Mouse (Mus musculus) heart, embryonic 16.5 days (tissue): Measurements from ENCODE around the gene Gucy1b2. TPM values are rescaled to one million over a fixed set of nuclear protein-coding genes. Genes with fewer than 3 reads are reported as not detected.

Experiments used
- ATAC-seq: fragments of 200-750 bp; cut with Nextera tagmentation; replicated peaks from 2 replicates; pipeline ENCODE4 v1.8.0; 2017; ENCODE audit warnings: moderate number of reproducible peaks; ENCODE audit not compliant: insufficient read depth, low FRiP score; ENCODE audit errors: extremely low read depth
- H3K27ac ChIP-seq: fragments of 300-500 bp; sonication (generic); 2 replicates; pipeline ENCODE4 v1.5.1; 2014; ENCODE audit warnings: mild to moderate bottlenecking, low read length, control low read depth, moderate library complexity
- H3K27me3 ChIP-seq: fragments of 300-500 bp; sonication (generic); 2 replicates; pipeline ENCODE4 v1.6.1; 2014; ENCODE audit warnings: low read length, mixed read lengths; ENCODE audit not compliant: control insufficient read depth, insufficient read depth
- H3K36me3 ChIP-seq: fragments of 300-500 bp; sonication (generic); 2 replicates; pipeline ENCODE4 v1.6.1; 2014; ENCODE audit not compliant: control insufficient read depth, insufficient read depth
- H3K4me1 ChIP-seq: fragments of 300-500 bp; sonication (generic); 2 replicates; pipeline ENCODE4 v1.6.1; 2014; ENCODE audit warnings: low read length, mixed read lengths; ENCODE audit not compliant: control insufficient read depth, insufficient read depth
- H3K4me2 ChIP-seq: fragments of 300-500 bp; sonication (generic); 2 replicates; pipeline ENCODE4 v1.6.1; 2014; ENCODE audit warnings: low read depth, mild to moderate bottlenecking, control low read depth, low read length
- H3K4me3 ChIP-seq: fragments of 300-500 bp; sonication (generic); 2 replicates; pipeline ENCODE4 v1.5.1; 2014; ENCODE audit warnings: mild to moderate bottlenecking, control low read depth, low read length
- H3K9ac ChIP-seq: fragments of 300-500 bp; sonication (generic); 2 replicates; pipeline ENCODE4 v1.6.1; 2014; ENCODE audit warnings: low read length, control low read depth
- H3K9me3 ChIP-seq: fragments of 300-500 bp; sonication (generic); replicated peaks from 2 replicates; pipeline ENCODE4 v1.6.1; 2016; ENCODE audit warnings: low read length; ENCODE audit not compliant: control insufficient read depth
- WGBS: fragments of 180-500 bp; shearing (Covaris S2); extraction: QIAGEN DNeasy Blood & Tissue Kit; methylation state at CpG from one replicate; pipeline ENCODE4 v1.1.7; 2014; 5-methylcytosine and 5-hydroxymethylcytosine counted together
- polyA plus RNA-seq: library from polyadenylated mRNA; unstranded; fragments of >200 nt; fragmentation: Nextera tagmentation; extraction: Ambion mirVana; gene quantifications from 2 replicates; pipeline ENCODE4 v1.2.1, GENCODE M21; 2015

Gene Gucy1b2
- polyA plus RNA-seq, 1 experiment from 2014 or later: 0.17 TPM

- Histone ChIP-seq H3K4me2 (no peak overlapping the region), H3K27me3 (no peaks in the 10 kb centered on the region), H3K4me1 (peaks cover 4% of the 10 kb centered on the region), H3K9ac (no peak overlapping the region), H3K36me3 (no peaks in the 10 kb centered on the region), H3K4me3 (no peak overlapping the region), H3K9me3 (no peaks in the 10 kb centered on the region), H3K27ac (no peak overlapping the region)
- 68% methylated on average over 11 of the region's 11 CpGs for WGBS
- ATAC-seq: no peak
These were observed 2.8 kb downstream of the Gucy1b2 start for GRCm38 (mm10) chr14:62453276-62453675.

GRCm38 (mm10) chr14:62450706-62451105, 5.4 kb downstream of the Gucy1b2 start:
- peaks cover 2% of the 10 kb centered on the region; the same call in 1 of the 2 replicates for H3K4me1 ChIP-seq
- H3K27ac ChIP-seq: no peak overlapping the region
- ATAC-seq: no peak
- no peaks in the 10 kb centered on the region for H3K27me3 ChIP-seq
- H3K9ac ChIP-seq: no peak overlapping the region
- 92% methylated on average over 1 of the region's 1 CpGs for WGBS
- no peaks in the 10 kb centered on the region for H3K36me3 ChIP-seq
- no peaks in the 10 kb centered on the region for H3K9me3 ChIP-seq
- no peak overlapping the region for H3K4me2 ChIP-seq
- H3K4me3 ChIP-seq: no peak overlapping the region

GRCm38 (mm10) chr14:62447214-62447548, 8.9 kb downstream of the Gucy1b2 start:
- Histone ChIP-seq H3K9ac (no peak overlapping the region), H3K36me3 (no peaks in the 10 kb centered on the region), H3K4me3 (no peak overlapping the region), H3K27ac (no peak overlapping the region), H3K27me3 (no peaks in the 10 kb centered on the region), H3K4me2 (no peak overlapping the region), H3K4me1 (no peaks in the 10 kb centered on the region), H3K9me3 (no peaks in the 10 kb centered on the region)
- ATAC-seq: no peak
- WGBS: 63% methylated on average over 3 of the region's 3 CpGs

- Histone ChIP-seq H3K4me2 (no peak overlapping the region), H3K9ac (no peak overlapping the region), H3K4me3 (no peak overlapping the region), H3K27me3 (no peaks in the 10 kb centered on the region), H3K4me1 (no peaks in the 10 kb centered on the region), H3K27ac (no peak overlapping the region), H3K36me3 (no peaks in the 10 kb centered on the region), H3K9me3 (no peaks in the 10 kb centered on the region)
- no peak for ATAC-seq
- 68% methylated on average over 7 of the region's 7 CpGs for WGBS
These were observed 9.5 kb downstream of the Gucy1b2 start for GRCm38 (mm10) chr14:62446385-62447213.

GRCm38 (mm10) chr14:62443840-62444430, 12.2 kb downstream of the Gucy1b2 start:
- WGBS: 65% methylated on average over 6 of the region's 6 CpGs
- no peaks in the 10 kb centered on the region for H3K4me1 ChIP-seq
- no peaks in the 10 kb centered on the region for H3K9me3 ChIP-seq
- no peaks in the 10 kb centered on the region for H3K27me3 ChIP-seq
- no peaks in the 10 kb centered on the region for H3K36me3 ChIP-seq
- ATAC-seq: no peak
- no peak overlapping the region for H3K27ac ChIP-seq
- H3K4me2 ChIP-seq: no peak overlapping the region
- H3K4me3 ChIP-seq: no peak overlapping the region
- no peak overlapping the region for H3K9ac ChIP-seq

- H3K4me1 ChIP-seq: no peaks in the 10 kb centered on the region
- 70% methylated on average over 1 of the region's 1 CpGs for WGBS
- H3K9me3 ChIP-seq: no peaks in the 10 kb centered on the region
- H3K27me3 ChIP-seq: no peaks in the 10 kb centered on the region
- no peak for ATAC-seq
- H3K27ac ChIP-seq: no peak overlapping the region
- no peak overlapping the region for H3K4me2 ChIP-seq
- H3K9ac ChIP-seq: no peak overlapping the region
- H3K36me3 ChIP-seq: no peaks in the 10 kb centered on the region
- no peak overlapping the region for H3K4me3 ChIP-seq
These were observed 13.1 kb downstream of the Gucy1b2 start for GRCm38 (mm10) chr14:62442971-62443370.

GRCm38 (mm10) chr14:62440036-62440435, 16.1 kb downstream of the Gucy1b2 start:
- Histone ChIP-seq H3K9ac (no peak overlapping the region), H3K4me2 (no peak overlapping the region), H3K4me1 (no peaks in the 10 kb centered on the region), H3K27ac (no peak overlapping the region), H3K4me3 (no peak overlapping the region), H3K9me3 (no peaks in the 10 kb centered on the region), H3K36me3 (no peaks in the 10 kb centered on the region), H3K27me3 (no peaks in the 10 kb centered on the region)
- ATAC-seq: no peak; the same call in 1 of the 2 replicates

GRCm38 (mm10) chr14:62438236-62438635, 17.9 kb downstream of the Gucy1b2 start:
- Histone ChIP-seq H3K27me3 (no peaks in the 10 kb centered on the region), H3K4me1 (no peaks in the 10 kb centered on the region), H3K4me2 (no peak overlapping the region), H3K36me3 (no peaks in the 10 kb centered on the region), H3K9me3 (no peaks in the 10 kb centered on the region), H3K4me3 (no peak overlapping the region), H3K27ac (no peak overlapping the region), H3K9ac (no peak overlapping the region)
- no peak for ATAC-seq
- 81% methylated on average over 4 of the region's 4 CpGs for WGBS

GRCm38 (mm10) chr14:62437806-62438205, 18.3 kb downstream of the Gucy1b2 start:
- H3K4me1 ChIP-seq: no peaks in the 10 kb centered on the region
- H3K9ac ChIP-seq: no peak overlapping the region
- 86% methylated on average over 2 of the region's 2 CpGs for WGBS
- H3K27me3 ChIP-seq: no peaks in the 10 kb centered on the region
- H3K27ac ChIP-seq: no peak overlapping the region
- H3K4me2 ChIP-seq: no peak overlapping the region
- no peaks in the 10 kb centered on the region for H3K36me3 ChIP-seq
- no peak overlapping the region for H3K4me3 ChIP-seq
- no peak for ATAC-seq
- H3K9me3 ChIP-seq: no peaks in the 10 kb centered on the region
